Mouse (Mus musculus) lung, embryonic 15.5 days (tissue): ENCODE data around the gene Snx3. TPM values are rescaled to one million over a fixed set of nuclear protein-coding genes. Genes with fewer than 3 reads are reported as not detected.

Experiments used
- ATAC-seq: fragments of 200-750 bp; cut with Nextera tagmentation; 2 replicates; pipeline ENCODE4 v1.8.0; 2017; ENCODE audit warnings: moderate number of reproducible peaks, borderline replicate concordance; ENCODE audit not compliant: low FRiP score, low TSS enrichment; ENCODE audit errors: extremely low read depth
- H3K27ac ChIP-seq: fragments of 300-500 bp; sonication (generic); 2 replicates; pipeline ENCODE4 v1.5.1; 2015; ENCODE audit warnings: moderate library complexity, mild to moderate bottlenecking, inconsistent platforms
- H3K27me3 ChIP-seq: fragments of 300-500 bp; sonication (generic); 2 replicates; pipeline ENCODE4 v1.6.1; 2015; ENCODE audit warnings: inconsistent platforms
- H3K36me3 ChIP-seq: fragments of 300-500 bp; sonication (generic); 2 replicates; pipeline ENCODE4 v1.6.1; 2015; ENCODE audit warnings: inconsistent platforms
- H3K4me1 ChIP-seq: fragments of 300-500 bp; sonication (generic); 2 replicates; pipeline ENCODE4 v1.6.1; 2015; ENCODE audit warnings: inconsistent platforms
- H3K4me2 ChIP-seq: fragments of 300-500 bp; sonication (generic); 2 replicates; pipeline ENCODE4 v1.6.1; 2015; ENCODE audit warnings: inconsistent platforms, mild to moderate bottlenecking, moderate library complexity
- H3K4me3 ChIP-seq: fragments of 300-500 bp; sonication (generic); 2 replicates; pipeline ENCODE4 v1.5.1; 2015; ENCODE audit warnings: mild to moderate bottlenecking, inconsistent platforms
- H3K9ac ChIP-seq: fragments of 300-500 bp; sonication (generic); 2 replicates; pipeline ENCODE4 v1.6.1; 2015; ENCODE audit warnings: inconsistent platforms
- H3K9me3 ChIP-seq: fragments of 300-500 bp; sonication (generic); 2 replicates; pipeline ENCODE4 v1.6.1; 2016; ENCODE audit warnings: inconsistent platforms
- WGBS: fragments of 180-500 bp; shearing (Covaris S2); methylation state at CpG from one replicate; pipeline ENCODE4 v1.1.7; 2015; 5-methylcytosine and 5-hydroxymethylcytosine counted together
- polyA plus RNA-seq: library from polyadenylated mRNA; unstranded; fragments of >200 nt; fragmentation: Nextera tagmentation; extraction: Ambion mirVana; gene quantifications from 2 replicates; pipeline ENCODE4 v1.2.1, GENCODE M21; 2015

The Snx3 gene
- 402 and 407 TPM in 2 replicates for polyA plus RNA-seq

- Histone ChIP-seq H3K9me3 (no peaks in the 10 kb centered on the region), H3K4me2 (peak within 1 kb of the TSS; percentile 75), H3K27me3 (no peaks in the 10 kb centered on the region), H3K27ac (peak within 1 kb of the TSS; percentile 99), H3K4me3 (peak within 1 kb of the TSS; percentile 100), H3K9ac (peak within 1 kb of the TSS; percentile 97), H3K4me1 (peaks cover 9% of the 10 kb centered on the region), H3K36me3 (0 out of 2 replicates have a peak, but pooled peaks cover 1% of the 10 kb centered on the region)
- WGBS, result under 1% methylated on average over 68 of the region's 68 CpGs
- ATAC-seq, result peak; percentile 98
Observed at GRCm38 (mm10) chr10:42501775-42502348, at the start of gene Snx3. Snx3 (plus strand) TSS chr10:42502030.

- H3K4me2 ChIP-seq, result no peak overlapping the region
- H3K9ac ChIP-seq, result no peak overlapping the region
- 40% methylated on average over 11 of the region's 11 CpGs for WGBS
- H3K4me1 ChIP-seq, result peaks cover 14% of the 10 kb centered on the region
- no peaks in the 10 kb centered on the region for H3K27me3 ChIP-seq
- no peak overlapping the region for H3K27ac ChIP-seq
- no peak for ATAC-seq
- 0 out of 2 replicates have a peak, but pooled peaks cover 4% of the 10 kb centered on the region for H3K36me3 ChIP-seq
- no peaks in the 10 kb centered on the region for H3K9me3 ChIP-seq
- H3K4me3 ChIP-seq, result no peak overlapping the region
Observed at GRCm38 (mm10) chr10:42454266-42454665, 47.6 kb upstream of the Snx3 start.

GRCm38 (mm10) chr10:42454690-42455089 lies 47.1 kb upstream of the Snx3 start:
- Histone ChIP-seq H3K9ac (no peak overlapping the region), H3K9me3 (no peaks in the 10 kb centered on the region), H3K4me2 (no peak overlapping the region), H3K36me3 (peaks cover 7% of the 10 kb centered on the region; the same call in 1 of the 2 replicates), H3K27ac (no peak overlapping the region), H3K4me3 (no peak overlapping the region), H3K27me3 (no peaks in the 10 kb centered on the region), H3K4me1 (peaks cover 14% of the 10 kb centered on the region)
- WGBS, result 76% methylated on average over 6 of the region's 6 CpGs
- no peak for ATAC-seq

DNA sequence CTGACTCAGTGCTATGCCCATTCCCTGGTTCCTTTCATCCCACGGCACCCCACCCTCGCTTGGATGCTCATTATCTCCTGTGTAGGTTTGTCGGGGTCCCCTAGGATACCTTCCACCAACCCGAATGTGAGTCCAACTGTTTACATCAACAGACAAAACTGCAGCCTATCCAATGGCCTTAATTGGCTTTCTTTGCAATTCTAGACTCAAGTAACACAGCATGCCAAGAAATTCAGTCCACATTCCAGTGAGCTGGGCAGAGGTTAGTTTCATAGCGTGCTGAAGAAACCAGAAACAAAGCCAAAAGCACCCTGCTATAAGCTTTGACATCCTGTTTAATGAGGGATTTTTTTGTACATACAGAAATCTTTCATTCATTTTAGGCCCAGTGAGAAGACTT lies 45.8 kb upstream of the Snx3 start:
- Histone ChIP-seq H3K4me3 (no peak overlapping the region), H3K27me3 (no peaks in the 10 kb centered on the region), H3K9ac (no peak overlapping the region), H3K9me3 (no peaks in the 10 kb centered on the region), H3K36me3 (peaks cover 8% of the 10 kb centered on the region; the same call in 1 of the 2 replicates), H3K27ac (peak overlapping the region; percentile 72), H3K4me1 (peaks cover 14% of the 10 kb centered on the region), H3K4me2 (no peak overlapping the region)
- 62% methylated on average over 5 of the region's 5 CpGs for WGBS
- ATAC-seq, result no peak

- Histone ChIP-seq H3K9me3 (no peaks in the 10 kb centered on the region), H3K27me3 (no peaks in the 10 kb centered on the region), H3K4me3 (no peak overlapping the region), H3K4me1 (peaks cover 14% of the 10 kb centered on the region), H3K4me2 (no peak overlapping the region), H3K27ac (peak overlapping the region; percentile 72), H3K9ac (no peak overlapping the region), H3K36me3 (peaks cover 8% of the 10 kb centered on the region; the same call in 1 of the 2 replicates)
- ATAC-seq, result peak; percentile 74; the same call in 1 of the 2 replicates
- 62% methylated on average over 9 of the region's 9 CpGs for WGBS
Observed at GRCm38 (mm10) chr10:42457557-42458191, 44.2 kb upstream of the Snx3 start.

DNA sequence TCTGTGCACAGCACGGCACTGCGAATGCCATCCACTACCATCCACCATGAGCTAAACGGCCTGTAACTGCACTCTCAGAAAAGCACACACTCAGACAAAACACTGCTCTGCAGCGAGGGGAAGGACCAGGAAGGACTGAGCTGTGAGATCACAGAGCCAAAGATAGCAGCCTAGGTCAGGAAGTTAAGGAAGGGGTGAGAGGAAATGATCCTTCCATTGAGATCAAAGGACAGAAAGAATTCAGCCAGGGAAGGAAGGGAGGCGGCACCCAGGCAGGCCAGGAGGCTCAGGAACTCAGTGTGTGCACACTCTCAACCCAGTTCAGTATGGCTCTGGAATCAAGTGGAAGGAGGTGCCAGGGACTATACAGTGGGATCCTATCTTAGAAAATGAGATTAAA lies 37.6 kb upstream of the Snx3 start:
- Histone ChIP-seq H3K27me3 (no peaks in the 10 kb centered on the region), H3K27ac (peak overlapping the region; percentile 71), H3K4me1 (peaks cover 8% of the 10 kb centered on the region), H3K9me3 (no peaks in the 10 kb centered on the region), H3K9ac (no peak overlapping the region), H3K4me2 (no peak overlapping the region), H3K36me3 (peaks cover 5% of the 10 kb centered on the region; the same call in 1 of the 2 replicates), H3K4me3 (no peak overlapping the region)
- WGBS, result 22% methylated on average over 5 of the region's 5 CpGs
- ATAC-seq, result peak; percentile 81

DNA sequence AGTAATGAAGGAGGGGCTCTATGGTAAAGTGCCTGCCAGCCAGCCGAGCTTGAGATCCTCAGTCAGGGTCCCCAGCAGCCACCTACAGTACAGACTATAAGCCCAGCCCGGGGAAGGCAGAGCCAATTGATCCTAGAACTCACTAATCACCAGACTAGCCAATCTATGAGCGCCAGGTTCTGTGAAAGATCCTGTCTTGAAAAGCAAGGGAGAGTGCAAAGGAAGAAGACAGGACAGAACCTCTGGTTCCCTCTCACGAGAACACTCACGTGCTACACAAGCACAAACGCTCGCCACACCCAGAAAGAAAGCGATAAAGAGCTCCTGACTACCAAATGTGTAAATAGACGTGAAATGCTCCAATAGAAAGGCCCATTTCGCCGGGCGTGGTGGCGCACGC lies 37.0 kb upstream of the Snx3 start:
- Histone ChIP-seq H3K27me3 (no peaks in the 10 kb centered on the region), H3K9ac (no peak overlapping the region), H3K9me3 (no peaks in the 10 kb centered on the region), H3K36me3 (0 out of 2 replicates have a peak, but pooled peaks cover under 1% of the 10 kb centered on the region), H3K27ac (peak overlapping the region; percentile 26; the same call in 1 of the 2 replicates), H3K4me3 (no peak overlapping the region), H3K4me1 (peaks cover 8% of the 10 kb centered on the region), H3K4me2 (no peak overlapping the region)
- ATAC-seq, result no peak
- WGBS, result 65% methylated on average over 14 of the region's 14 CpGs

- Histone ChIP-seq H3K27me3 (no peaks in the 10 kb centered on the region), H3K36me3 (no peaks in the 10 kb centered on the region), H3K4me3 (no peak overlapping the region), H3K9me3 (no peaks in the 10 kb centered on the region), H3K9ac (no peak overlapping the region), H3K27ac (no peak overlapping the region), H3K4me2 (no peak overlapping the region), H3K4me1 (peaks cover 7% of the 10 kb centered on the region; the same call in 1 of the 2 replicates)
- WGBS, result 81% methylated on average over 6 of the region's 6 CpGs
- no peak for ATAC-seq
Observed at GRCm38 (mm10) chr10:42474946-42475514, 26.8 kb upstream of the Snx3 start.

DNA sequence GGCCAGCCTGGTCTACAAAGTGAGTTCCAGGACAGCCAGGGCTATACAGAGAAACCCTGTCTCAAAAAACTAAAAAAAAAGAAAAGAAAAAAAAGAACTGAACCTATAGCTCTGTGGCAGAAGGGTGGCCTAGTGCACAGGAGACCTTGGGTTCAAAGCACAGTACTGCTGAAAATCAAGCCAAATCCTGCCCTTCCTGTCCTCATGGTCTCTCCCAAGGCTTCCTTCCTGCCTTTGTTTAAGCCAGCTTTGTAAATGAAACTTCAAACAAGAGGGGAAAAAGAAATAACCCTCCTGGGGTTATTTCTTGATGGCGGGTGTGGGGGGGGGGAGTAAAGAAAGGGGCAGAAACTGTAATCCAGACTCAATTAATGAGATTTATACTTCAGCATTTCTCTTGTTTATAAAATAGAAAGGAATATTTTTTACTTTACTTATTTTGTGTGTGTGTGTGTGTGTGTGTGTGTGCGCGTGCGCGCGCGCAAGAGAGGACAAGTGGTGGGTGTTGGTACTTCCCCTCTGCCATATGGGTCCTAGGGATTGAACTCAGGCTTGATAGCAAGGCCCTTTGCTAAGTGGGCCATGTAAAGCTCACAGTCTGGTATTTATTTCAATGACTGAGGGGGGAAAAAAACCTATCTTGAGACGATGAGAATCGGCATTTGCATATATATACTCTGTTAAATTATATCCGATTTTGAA lies 24.9 kb upstream of the Snx3 start:
- peak overlapping the region; percentile 94 for H3K27ac ChIP-seq
- WGBS, result 84% methylated on average over 10 of the region's 10 CpGs
- H3K27me3 ChIP-seq, result no peaks in the 10 kb centered on the region
- no peak for ATAC-seq
- H3K9ac ChIP-seq, result no peak overlapping the region
- peaks cover 7% of the 10 kb centered on the region; the same call in 1 of the 2 replicates for H3K4me1 ChIP-seq
- peak overlapping the region; percentile 73; the same call in 1 of the 2 replicates for H3K4me3 ChIP-seq
- no peaks in the 10 kb centered on the region for H3K9me3 ChIP-seq
- H3K36me3 ChIP-seq, result no peaks in the 10 kb centered on the region
- H3K4me2 ChIP-seq, result peak overlapping the region; percentile 82

- peak overlapping the region; percentile 84 for H3K9ac ChIP-seq
- peak overlapping the region; percentile 73 for H3K4me3 ChIP-seq
- peak; percentile 53 for ATAC-seq
- H3K9me3 ChIP-seq, result no peaks in the 10 kb centered on the region
- peak overlapping the region; percentile 94 for H3K27ac ChIP-seq
- H3K27me3 ChIP-seq, result no peaks in the 10 kb centered on the region
- 9% methylated on average over 25 of the region's 25 CpGs for WGBS
- no peaks in the 10 kb centered on the region for H3K36me3 ChIP-seq
- H3K4me1 ChIP-seq, result peaks cover 7% of the 10 kb centered on the region; the same call in 1 of the 2 replicates
- peak overlapping the region; percentile 82 for H3K4me2 ChIP-seq
Observed at GRCm38 (mm10) chr10:42477550-42478340, 24.1 kb upstream of the Snx3 start.

DNA sequence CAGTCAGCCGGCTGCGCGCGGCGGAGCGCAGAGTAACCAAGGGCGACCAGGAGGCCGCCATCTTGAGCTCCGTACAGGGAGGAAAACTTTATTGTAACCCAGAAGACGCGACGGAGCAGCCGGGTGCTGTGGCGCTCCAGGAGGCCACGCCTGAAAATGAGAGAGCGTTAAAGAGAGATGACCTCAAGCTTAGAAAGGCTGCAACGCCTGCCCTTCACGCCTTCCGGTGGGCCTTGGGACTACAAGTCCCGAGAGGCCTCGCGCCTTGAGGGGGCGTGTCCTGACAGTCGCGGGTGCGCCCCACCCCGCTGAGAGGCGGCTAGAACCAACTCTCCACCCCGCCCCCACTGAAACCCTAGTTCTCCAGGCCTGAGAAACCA lies 23.5 kb upstream of the Snx3 start, which contains the start of gene Afg1l:
Afg1l (minus strand) TSS at position 225 of the 380 bp plus-strand sequence.
- Histone ChIP-seq H3K27ac (peak within 1 kb of the TSS; percentile 94), H3K27me3 (no peaks in the 10 kb centered on the region), H3K4me2 (peak within 1 kb of the TSS; percentile 82), H3K36me3 (no peaks in the 10 kb centered on the region), H3K9me3 (no peaks in the 10 kb centered on the region), H3K4me3 (peak within 1 kb of the TSS; percentile 73), H3K4me1 (peaks cover 7% of the 10 kb centered on the region; the same call in 1 of the 2 replicates), H3K9ac (peak within 1 kb of the TSS; percentile 84)
- under 1% methylated on average over 29 of the region's 29 CpGs for WGBS
- ATAC-seq, result peak; percentile 97
